Mouse (Mus musculus) thymus, adult 2 months (tissue): ENCODE data around the gene Glt1d1.

Source experiments
- CTCF ChIP-seq: fragments of 200-500 bp; IDR thresholded peaks from 2 replicates; pipeline ENCODE4 v1.5.1; 2012; ENCODE audit warnings: mild to moderate bottlenecking, control low read depth, low read length, moderate library complexity, borderline replicate concordance; ENCODE audit not compliant: control insufficient read depth, poor library complexity, insufficient read depth; ENCODE audit errors: extremely low read depth
- POLR2A ChIP-seq: fragments of 200-500 bp; IDR thresholded peaks from 2 replicates; pipeline ENCODE4 v1.6.1; 2012; ENCODE audit warnings: mild to moderate bottlenecking, low read length, control low read depth, moderate library complexity; ENCODE audit not compliant: control insufficient read depth, poor library complexity, insufficient read depth; ENCODE audit errors: extremely low read depth

GRCm38 (mm10) chr5:127583658-127584057 is 48.4 kb upstream of the Glt1d1 start:
- TF ChIP-seq CTCF (no peak), POLR2A (no peak)
